Mouse (Mus musculus) frontal cortex, postnatal 10 days (tissue): ENCODE measurements around the gene Slc6a3.

Experiments
- DNase-seq, 2 experiments: peaks; one replicate each; pipeline ENCODE4 v3.0.0; 2022; ENCODE audit warnings: low spot score in 2 of 2, mixed read lengths in 1 of 2

Gene Slc6a3

DNA sequence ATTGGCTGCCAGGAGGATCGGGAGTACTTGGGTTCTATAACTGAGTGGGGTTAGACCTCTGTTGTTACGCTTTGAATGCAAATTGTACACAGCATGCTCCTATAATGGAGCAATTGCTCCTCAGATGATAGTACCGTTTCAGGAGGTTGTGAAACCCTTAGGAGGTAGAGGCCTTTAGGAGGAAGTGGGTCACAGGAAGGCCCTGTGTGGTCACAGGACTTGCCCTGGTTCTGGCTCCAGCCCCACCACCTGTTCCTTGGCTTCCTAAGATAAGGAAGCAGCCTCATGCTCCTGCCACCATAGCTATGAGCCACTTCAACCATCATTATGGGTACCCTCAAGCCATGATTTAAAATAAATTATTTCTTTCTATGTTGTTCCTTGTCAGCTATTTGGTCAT is 54.9 kb downstream of the Slc6a3 start:
- no peak for DNase-seq

- DNase-seq: no peak
Measured at GRCm38 (mm10) chr13:73592546-73592945, 56.0 kb downstream of the Slc6a3 start.

- no peak for DNase-seq
Measured at GRCm38 (mm10) chr13:73596276-73596675, 59.7 kb downstream of the Slc6a3 start.

- DNase-seq: no peak
Measured at GRCm38 (mm10) chr13:73600217-73600616, 63.7 kb downstream of the Slc6a3 start.

DNA sequence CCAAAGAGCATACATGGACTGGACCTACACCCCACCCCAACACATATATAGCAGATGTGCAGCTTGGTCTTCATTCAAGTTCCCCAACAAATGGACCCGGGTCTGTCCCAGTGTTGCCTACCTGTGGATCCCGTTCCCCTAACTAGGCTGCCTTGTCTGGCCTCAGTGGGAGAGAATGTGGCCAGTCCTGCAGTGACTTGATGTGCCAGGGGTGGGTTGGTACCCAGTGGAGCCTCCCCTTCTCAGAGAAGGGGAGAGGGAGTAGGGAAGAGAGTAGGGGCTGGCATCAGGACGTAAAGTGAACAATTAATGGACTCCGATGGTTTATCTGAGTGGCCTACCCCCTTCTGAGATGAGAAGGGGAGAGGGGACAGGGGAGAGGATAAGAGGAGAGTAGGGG is 66.5 kb downstream of the Slc6a3 start:
- no peak for DNase-seq

DNA sequence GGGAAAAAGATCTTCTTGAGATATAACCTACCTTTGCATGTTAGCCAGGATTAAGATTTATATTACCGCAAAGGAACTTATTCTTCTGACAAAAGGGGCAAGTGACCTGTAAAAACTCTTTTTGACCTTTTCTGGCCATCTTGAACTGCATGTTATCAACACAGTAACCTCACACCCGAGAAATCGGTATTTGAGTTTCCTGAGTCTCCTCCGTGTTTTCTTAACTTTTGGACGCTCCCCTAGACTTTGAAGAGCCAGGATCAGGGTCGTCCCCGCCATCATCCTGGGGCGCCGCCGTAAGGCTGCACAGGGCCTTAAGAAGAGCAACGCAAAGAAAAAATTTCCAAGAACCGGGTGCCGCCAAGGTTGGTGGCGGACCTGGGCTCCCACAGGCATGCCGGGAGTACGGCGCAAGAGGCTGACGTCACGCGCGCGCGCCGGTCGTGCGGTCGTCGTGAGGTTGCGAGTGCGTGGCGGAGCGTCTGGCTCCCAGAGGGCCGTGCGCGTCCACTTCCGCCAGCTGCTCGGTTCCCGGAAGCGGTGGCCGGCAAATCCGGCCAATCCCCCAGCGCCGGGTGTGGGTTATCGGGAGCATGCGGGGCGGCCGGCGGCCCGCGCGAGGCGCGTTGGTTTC is 67.1 kb downstream of the Slc6a3 start, which contains the start of gene Clptm1l:
TSS of gene Clptm1l (plus strand) at position 485 of the 634 bp plus-strand sequence.
- DNase-seq: peak; percentile 94 to 99

GRCm38 (mm10) chr13:73604156-73604957 is 67.8 kb downstream of the Slc6a3 start:
- peak in 1 of 2 experiments; percentile 33 for DNase-seq

DNA sequence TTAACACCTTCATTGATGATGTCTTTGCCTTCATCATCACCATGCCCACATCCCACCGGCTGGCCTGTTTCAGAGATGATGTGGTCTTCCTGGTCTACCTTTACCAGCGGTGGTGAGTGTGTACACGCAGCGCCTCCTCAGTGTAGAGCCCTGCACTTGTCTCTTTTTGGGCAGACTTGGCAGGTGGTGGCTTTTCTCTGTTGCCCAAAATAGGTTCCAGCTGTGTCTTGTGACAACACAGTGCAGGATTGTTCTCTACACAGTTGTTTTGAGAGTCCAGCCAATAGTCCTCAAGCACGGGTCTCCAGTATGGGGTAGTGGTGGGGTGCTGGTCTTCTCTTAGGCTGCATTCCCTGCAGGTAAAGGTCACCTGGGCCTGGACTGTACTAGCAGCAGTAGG is 81.9 kb downstream of the Slc6a3 start:
- no peak for DNase-seq

GRCm38 (mm10) chr13:73620637-73621036 is 84.1 kb downstream of the Slc6a3 start:
- no peak for DNase-seq

- no peak for DNase-seq
Measured at GRCm38 (mm10) chr13:73626410-73626744, 89.8 kb downstream of the Slc6a3 start.

DNA sequence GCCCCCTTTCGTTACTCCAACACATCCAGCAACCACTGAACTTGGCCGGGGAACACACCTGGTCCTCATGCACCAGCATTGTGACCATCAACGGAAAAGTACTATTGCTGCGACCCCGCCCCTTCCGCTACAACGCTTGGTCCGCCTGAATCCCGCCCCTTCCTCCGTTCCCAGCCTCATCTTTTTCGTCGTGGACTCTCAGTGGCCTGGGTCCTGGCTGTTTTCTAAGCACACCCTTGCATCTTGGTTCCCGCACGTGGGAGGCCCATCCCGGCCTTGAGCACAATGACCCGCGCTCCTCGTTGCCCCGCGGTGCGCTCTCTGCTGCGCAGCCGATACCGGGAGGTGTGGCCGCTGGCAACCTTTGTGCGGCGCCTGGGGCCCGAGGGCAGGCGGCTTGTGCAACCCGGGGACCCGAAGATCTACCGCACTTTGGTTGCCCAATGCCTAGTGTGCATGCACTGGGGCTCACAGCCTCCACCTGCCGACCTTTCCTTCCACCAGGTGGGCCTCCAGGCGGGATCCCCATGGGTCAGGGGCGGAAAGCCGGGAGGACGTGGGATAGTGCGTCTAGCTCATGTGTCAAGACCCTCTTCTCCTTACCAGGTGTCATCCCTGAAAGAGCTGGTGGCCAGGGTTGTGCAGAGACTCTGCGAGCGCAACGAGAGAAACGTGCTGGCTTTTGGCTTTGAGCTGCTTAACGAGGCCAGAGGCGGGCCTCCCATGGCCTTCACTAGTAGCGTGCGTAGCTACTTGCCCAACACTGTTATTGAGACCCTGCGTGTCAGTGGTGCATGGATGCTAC is 90.4 kb downstream of the Slc6a3 start, which contains the start of gene Tert:
TSS of gene Tert (plus strand) at position 167 of the 805 bp plus-strand sequence.
- DNase-seq: peak; percentile 20 to 38
